Mouse (Mus musculus) ES-E14 (cell line): ENCODE measurements around the gene Gtf2ird1.

Experiments used
- CHD2 ChIP-seq: IDR thresholded peaks from 2 replicates; pipeline ENCODE4 v1.6.1; 2014; ENCODE audit warnings: mild to moderate bottlenecking, low read depth, low read length, inconsistent platforms
- HCFC1 ChIP-seq: IDR thresholded peaks from 2 replicates; pipeline ENCODE4 v1.6.1; 2012; ENCODE audit warnings: low read length, inconsistent platforms, borderline replicate concordance; ENCODE audit not compliant: insufficient read depth
- MAFK ChIP-seq: IDR thresholded peaks from 2 replicates; pipeline ENCODE4 v1.6.1; 2014; ENCODE audit warnings: mild to moderate bottlenecking, low read depth, low read length, inconsistent platforms; ENCODE audit not compliant: insufficient read depth
- ZC3H11A ChIP-seq: IDR thresholded peaks from 2 replicates; pipeline ENCODE4 v1.6.1; 2012; ENCODE audit warnings: low read depth, mild to moderate bottlenecking, inconsistent platforms, low read length, borderline replicate concordance
- ZNF384 ChIP-seq: IDR thresholded peaks from 2 replicates; pipeline ENCODE4 v1.6.1; 2012; ENCODE audit warnings: low read depth, low read length, inconsistent platforms

DNA sequence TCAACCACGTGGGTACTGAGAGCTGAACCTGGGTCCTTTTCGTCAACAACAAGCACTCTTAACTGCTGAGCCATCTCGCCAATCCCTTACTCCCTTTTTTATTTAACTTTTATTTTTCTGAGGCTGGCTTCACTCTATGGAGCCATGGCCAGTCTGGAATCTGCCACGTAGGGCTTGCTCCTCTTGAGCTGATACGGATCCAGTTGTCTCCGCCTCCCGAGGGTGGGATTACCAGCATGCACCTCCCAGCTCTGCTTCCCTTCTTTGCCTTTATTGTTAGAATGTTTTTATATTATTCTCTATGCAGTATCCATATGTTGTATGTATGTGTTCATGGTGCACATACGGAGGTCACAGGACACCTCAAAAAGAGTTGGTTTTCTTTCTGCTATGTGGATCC, 112.4 kb downstream of the Gtf2ird1 start:
- TF ChIP-seq MAFK (no peak), CHD2 (no peak), ZC3H11A (no peak), ZNF384 (no peak), HCFC1 (no peak)
